Mouse (Mus musculus): ENCODE results near the gene Hprt. TPM values are rescaled to one million over a fixed set of nuclear protein-coding genes. Genes with fewer than 3 reads are reported as not detected.
A peak's percentile ranks its signal among the peaks of the same experiment; 100 is the strongest.

Hprt gene
- polyA plus RNA-seq, 1 experiment from 2014 or later, result 162 TPM

GRCm38 (mm10) chrX:53057760-53058090, 69.8 kb downstream of the Hprt start:
- peak overlapping the region; percentile 85 for H3K9ac ChIP-seq (ENCODE audit: low read depth, low read length)
- H3K4me3 ChIP-seq (ENCODE audit: low read depth, low read length), result peak overlapping the region; percentile 58

GRCm38 (mm10) chrX:53058459-53059280, 70.7 kb downstream of the Hprt start:
- H3K27ac ChIP-seq (replicated peaks; ENCODE audit: low read depth, low read length), result peak overlapping the region; percentile 93
- ATAC-seq (ENCODE audit: low read depth), result no peak

More at GRCm38 (mm10) chrX:53057760-53058090, 69.8 kb downstream of the Hprt start:
- no peaks in the 10 kb centered on the region for H3K27me3 ChIP-seq (replicated peaks; ENCODE audit: control insufficient read depth, insufficient read depth, low read length)
- peaks cover 7% of the 10 kb centered on the region for H3K4me1 ChIP-seq (ENCODE audit: control insufficient read depth, insufficient read depth, low read length)
- no peaks in the 10 kb centered on the region for H3K9me3 ChIP-seq (ENCODE audit: control insufficient read depth, low read length)
- H3K36me3 ChIP-seq (ENCODE audit: control insufficient read depth, insufficient read depth, low read length), result peaks cover 10% of the 10 kb centered on the region
- 31% methylated on average over 6 of the region's 6 CpGs for WGBS
- peak overlapping the region; percentile 64 for H3K4me2 ChIP-seq (ENCODE audit: low read depth, low read length)
- no peak for DNase-seq (ENCODE audit: low spot score)
- H3K27ac ChIP-seq (replicated peaks; ENCODE audit: low read depth, low read length), result peak overlapping the region; percentile 93
- no peak for ATAC-seq (ENCODE audit: low read depth)

GRCm38 (mm10) chrX:53059426-53060007, 71.6 kb downstream of the Hprt start:
- peak overlapping the region; percentile 64 for H3K4me2 ChIP-seq (ENCODE audit: low read depth, low read length)
- no peak for ATAC-seq (ENCODE audit: low read depth)
- H3K4me3 ChIP-seq (ENCODE audit: low read depth, low read length), result peak overlapping the region; percentile 58; the same call in 1 of the 2 replicates
- no peaks in the 10 kb centered on the region for H3K27me3 ChIP-seq (replicated peaks; ENCODE audit: control insufficient read depth, insufficient read depth, low read length)
- peaks cover 3% of the 10 kb centered on the region for H3K4me1 ChIP-seq (ENCODE audit: control insufficient read depth, insufficient read depth, low read length)
- H3K9ac ChIP-seq (ENCODE audit: low read depth, low read length), result peak overlapping the region; percentile 61; the same call in 1 of the 2 replicates
- H3K9me3 ChIP-seq (ENCODE audit: control insufficient read depth, low read length), result no peaks in the 10 kb centered on the region
- peak overlapping the region; percentile 93 for H3K27ac ChIP-seq (replicated peaks; ENCODE audit: low read depth, low read length)
- DNase-seq (ENCODE audit: low spot score), result peak; percentile 38
- 35% methylated on average over 11 of the region's 11 CpGs for WGBS
- peaks cover 3% of the 10 kb centered on the region; the same call in 1 of the 2 replicates for H3K36me3 ChIP-seq (ENCODE audit: control insufficient read depth, insufficient read depth, low read length)

More at GRCm38 (mm10) chrX:53058459-53059280, 70.7 kb downstream of the Hprt start:
- Histone ChIP-seq H3K4me2 (ENCODE audit: low read depth, low read length) (peak overlapping the region; percentile 64), H3K4me1 (ENCODE audit: control insufficient read depth, insufficient read depth, low read length) (peaks cover 3% of the 10 kb centered on the region), H3K9ac (ENCODE audit: low read depth, low read length) (peak overlapping the region; percentile 61), H3K4me3 (ENCODE audit: low read depth, low read length) (peak overlapping the region; percentile 58), H3K27me3 (replicated peaks; ENCODE audit: control insufficient read depth, insufficient read depth, low read length) (no peaks in the 10 kb centered on the region), H3K9me3 (ENCODE audit: control insufficient read depth, low read length) (no peaks in the 10 kb centered on the region), H3K36me3 (ENCODE audit: control insufficient read depth, insufficient read depth, low read length) (peaks cover 9% of the 10 kb centered on the region)
- 16% methylated on average over 31 of the region's 33 CpGs for WGBS
- peak; percentile 48 for DNase-seq (ENCODE audit: low spot score)

- Histone ChIP-seq H3K9me3 (ENCODE audit: control insufficient read depth, low read length) (no peaks in the 10 kb centered on the region), H3K27ac (replicated peaks; ENCODE audit: low read depth, low read length) (no peak overlapping the region), H3K27me3 (replicated peaks; ENCODE audit: control insufficient read depth, insufficient read depth, low read length) (no peaks in the 10 kb centered on the region), H3K9ac (ENCODE audit: low read depth, low read length) (no peak overlapping the region), H3K4me2 (ENCODE audit: low read depth, low read length) (no peak overlapping the region), H3K36me3 (ENCODE audit: control insufficient read depth, insufficient read depth, low read length) (no peaks in the 10 kb centered on the region), H3K4me3 (ENCODE audit: low read depth, low read length) (no peak overlapping the region), H3K4me1 (ENCODE audit: control insufficient read depth, insufficient read depth, low read length) (peaks cover 1% of the 10 kb centered on the region)
- DNase-seq (ENCODE audit: low spot score), result no peak
- 88% methylated on average over 3 of the region's 3 CpGs for WGBS
- no peak for ATAC-seq (ENCODE audit: low read depth)
Measured at GRCm38 (mm10) chrX:53064406-53064805, 76.5 kb downstream of the Hprt start.

MicroRNAs encoded within 50 kb of the gene (microRNA counts, 519-probe panel; counts per million panel counts)
- microRNA mmu-miR-322 (3,770 counts per million, percentile 87 among the panel's probes with 10 or more counts), microRNA mmu-miR-351 (2,999 counts per million, percentile 70 among the panel's probes with 10 or more counts), microRNA mmu-miR-450a-3p (19.3 counts per million), microRNA mmu-miR-450a-5p (3,840 counts per million, percentile 88 among the panel's probes with 10 or more counts), microRNA mmu-miR-450b-3p (2,518 counts per million, percentile 49 among the panel's probes with 10 or more counts), microRNA mmu-miR-450b-5p (1,207 counts per million, percentile 3 among the panel's probes with 10 or more counts), microRNA mmu-miR-503 (2,620 counts per million, percentile 55 among the panel's probes with 10 or more counts), microRNA mmu-miR-542-3p (2,505 counts per million, percentile 49 among the panel's probes with 10 or more counts), microRNA mmu-miR-542-5p (2,884 counts per million, percentile 66 among the panel's probes with 10 or more counts)

Small RNAs within 50 kb of the gene (microRNA-seq; reads per million reads assigned to microRNA genes)
- gene Mir322 (ENCODE audit: borderline number of aligned reads) (32,643 reads per million, percentile 98 among the genes with 10 or more reads in this experiment), gene Mir351 (ENCODE audit: borderline number of aligned reads) (7,771 reads per million, percentile 93 among the genes with 10 or more reads in this experiment), gene Mir450-1 (ENCODE audit: borderline number of aligned reads) (41.3 reads per million, percentile 42 among the genes with 10 or more reads in this experiment), gene Mir450-2 (ENCODE audit: borderline number of aligned reads) (24.7 reads per million, percentile 36 among the genes with 10 or more reads in this experiment), gene Mir450b (ENCODE audit: borderline number of aligned reads) (399 reads per million, percentile 66 among the genes with 10 or more reads in this experiment), gene Mir503 (ENCODE audit: borderline number of aligned reads) (1,709 reads per million, percentile 80 among the genes with 10 or more reads in this experiment), gene Mir542 (ENCODE audit: borderline number of aligned reads) (1,178 reads per million, percentile 76 among the genes with 10 or more reads in this experiment)

Other genes starting within 250 kb of the Hprt start
- gene Ccdc160, start 196.9 kb upstream of the Hprt start, polyA plus RNA-seq (2014; fragmentation: Nextera tagmentation; extraction: Ambion mirVana), result 0.66 and 1.3 TPM in 2 replicates
- 37.1 and 39.7 TPM in 2 replicates for gene Phf6, start 75.9 kb upstream of the Hprt start, polyA plus RNA-seq (2014; fragmentation: Nextera tagmentation; extraction: Ambion mirVana)

Measured in embryonic facial prominence, embryonic 14.5 days (tissue).